Mouse (Mus musculus) kidney, adult 2 months (tissue): ENCODE results near the gene Odc1.

Source experiments
- CTCF ChIP-seq: fragments of 200-500 bp; conservative IDR thresholded peaks from 2 replicates; pipeline ENCODE4 v1.5.1; 2011; ENCODE audit warnings: low read depth, mild to moderate bottlenecking, control low read depth, low read length, moderate library complexity, mixed read lengths; ENCODE audit not compliant: insufficient read depth, insufficient read length
- POLR2A ChIP-seq: fragments of 200-500 bp; IDR thresholded peaks from one replicate; pipeline ENCODE4 v1.6.1; 2011; ENCODE audit warnings: low read depth, low read length, control low read depth

- no peak for TF ChIP-seq CTCF
- TF ChIP-seq POLR2A: no peak
Measured at GRCm38 (mm10) chr12:17566046-17566408, 21.4 kb downstream of the Odc1 start.
